Mouse (Mus musculus): ENCODE measurements around the gene Frem2.

Frem2 gene

GRCm38 (mm10) chr3:53557388-53558214, 99.6 kb downstream of the Frem2 start:
- in situ Hi-C loops (cut with MboI, MseI), result no loop called here

- in situ Hi-C loops (cut with MboI, MseI), result no loop called here
Observed at GRCm38 (mm10) chr3:53555031-53555952, 101.9 kb downstream of the Frem2 start.

GRCm38 (mm10) chr3:53552691-53553090, 104.5 kb downstream of the Frem2 start:
- in situ Hi-C loops (cut with MboI, MseI), result no loop called here

GRCm38 (mm10) chr3:53532091-53532490, 125.1 kb downstream of the Frem2 start:
- in situ Hi-C loops (cut with MboI, MseI), result no loop called here

- in situ Hi-C loops (cut with MboI, MseI), result no loop called here
Observed at GRCm38 (mm10) chr3:53530305-53530704, 126.8 kb downstream of the Frem2 start.

GRCm38 (mm10) chr3:53525737-53526136, 131.4 kb downstream of the Frem2 start:
- in situ Hi-C loops (cut with MboI, MseI), result no loop called here

GRCm38 (mm10) chr3:53522794-53523193, 134.4 kb downstream of the Frem2 start:
- in situ Hi-C loops (cut with MboI, MseI), result no loop called here

GRCm38 (mm10) chr3:53514221-53515065, 142.7 kb downstream of the Frem2 start:
- in situ Hi-C loops (cut with MboI, MseI), result no loop called here

GRCm38 (mm10) chr3:53513096-53513495, 144.1 kb downstream of the Frem2 start:
- in situ Hi-C loops (cut with MboI, MseI), result no loop called here

GRCm38 (mm10) chr3:53502428-53502827, 154.7 kb downstream of the Frem2 start:
- in situ Hi-C loops (cut with MboI, MseI), result no loop called here

- in situ Hi-C loops (cut with MboI, MseI), result no loop called here
Observed at GRCm38 (mm10) chr3:53498351-53498905, 158.7 kb downstream of the Frem2 start.

GRCm38 (mm10) chr3:53488353-53488752, 168.8 kb downstream of the Frem2 start, which contains the start of gene Stoml3:
Gene Stoml3 (plus strand): TSS chr3:53488653.
- in situ Hi-C loops (cut with MboI, MseI), result no loop called here

GRCm38 (mm10) chr3:53486996-53487576, 170.1 kb downstream of the Frem2 start:
- in situ Hi-C loops (cut with MboI, MseI), result no loop called here

- in situ Hi-C loops (cut with MboI, MseI), result no loop called here
Observed at GRCm38 (mm10) chr3:53486561-53486960, 170.6 kb downstream of the Frem2 start.

- in situ Hi-C loops (cut with MboI, MseI), result no loop called here
Observed at GRCm38 (mm10) chr3:53483414-53484059, 173.6 kb downstream of the Frem2 start.

- in situ Hi-C loops (cut with MboI, MseI), result no loop called here
Observed at GRCm38 (mm10) chr3:53478419-53479046, 178.6 kb downstream of the Frem2 start.

GRCm38 (mm10) chr3:53477468-53477867, 179.7 kb downstream of the Frem2 start:
- in situ Hi-C loops (cut with MboI, MseI), result no loop called here

- in situ Hi-C loops (cut with MboI, MseI), result no loop called here
Observed at GRCm38 (mm10) chr3:53475889-53476288, 181.3 kb downstream of the Frem2 start.

- in situ Hi-C loops (cut with MboI, MseI), result no loop called here
Observed at GRCm38 (mm10) chr3:53474179-53474578, 183.0 kb downstream of the Frem2 start.

GRCm38 (mm10) chr3:53472061-53472460, 185.1 kb downstream of the Frem2 start:
- in situ Hi-C loops (cut with MboI, MseI), result no loop called here

Data from T-helper 1 cell (primary cell).